Mouse (Mus musculus): ENCODE measurements around the gene Mapk12. TPM values are rescaled to one million over a fixed set of nuclear protein-coding genes. Genes with fewer than 3 reads are reported as not detected.

The Mapk12 gene
- polyA plus RNA-seq, 1 experiment from 2014 or later, result 1.5 TPM

- H3K27me3 ChIP-seq, result peaks cover 86% of the 10 kb centered on the region
- no peak overlapping the region for H3K4me3 ChIP-seq (replicated peaks)
- no peak for ATAC-seq (ENCODE audit: low read depth)
- no peak for DNase-seq
- peaks cover 30% of the 10 kb centered on the region for H3K4me1 ChIP-seq (replicated peaks)
- no peak overlapping the region for H3K9ac ChIP-seq
- H3K4me2 ChIP-seq, result no peak overlapping the region
- no peaks in the 10 kb centered on the region for H3K9me3 ChIP-seq (replicated peaks)
- H3K27ac ChIP-seq, result no peak overlapping the region
- WGBS (ENCODE audit: insufficient replicate concordance), result 17% methylated on average over 10 of the region's 10 CpGs
- no peaks in the 10 kb centered on the region for H3K36me3 ChIP-seq
Measured at GRCm38 (mm10) chr15:89147456-89147855, 7.0 kb upstream of the Mapk12 start.

- no peak for ATAC-seq (ENCODE audit: low read depth)
- Histone ChIP-seq H3K9me3 (replicated peaks) (no peaks in the 10 kb centered on the region), H3K4me2 (peak overlapping the region; percentile 33), H3K27ac (no peak overlapping the region), H3K4me3 (replicated peaks) (no peak overlapping the region), H3K36me3 (no peaks in the 10 kb centered on the region), H3K4me1 (replicated peaks) (peaks cover 30% of the 10 kb centered on the region), H3K9ac (no peak overlapping the region), H3K27me3 (peaks cover 90% of the 10 kb centered on the region)
- no peak for DNase-seq
- WGBS (ENCODE audit: insufficient replicate concordance), result 5% methylated on average over 14 of the region's 16 CpGs
Measured at GRCm38 (mm10) chr15:89147024-89147423, 6.5 kb upstream of the Mapk12 start.

- Histone ChIP-seq H3K9me3 (replicated peaks) (no peaks in the 10 kb centered on the region), H3K36me3 (no peaks in the 10 kb centered on the region), H3K27me3 (peaks cover 95% of the 10 kb centered on the region), H3K9ac (no peak overlapping the region), H3K4me1 (replicated peaks) (peaks cover 30% of the 10 kb centered on the region), H3K4me3 (replicated peaks) (no peak overlapping the region), H3K27ac (no peak overlapping the region), H3K4me2 (peak overlapping the region; percentile 33)
- DNase-seq (no peak), ATAC-seq (ENCODE audit: low read depth) (0 out of 2 replicates have a peak, but pooled peaks have one; percentile 22)
- 4% methylated on average over 27 of the region's 27 CpGs for WGBS (ENCODE audit: insufficient replicate concordance)
Measured at GRCm38 (mm10) chr15:89146537-89146936, 6.0 kb upstream of the Mapk12 start.

GRCm38 (mm10) chr15:89145813-89146350 is 5.4 kb upstream of the Mapk12 start:
- Histone ChIP-seq H3K27ac (no peak overlapping the region), H3K4me2 (no peak overlapping the region; the same call in 1 of the 2 replicates), H3K4me3 (replicated peaks) (no peak overlapping the region), H3K9me3 (replicated peaks) (no peaks in the 10 kb centered on the region), H3K36me3 (no peaks in the 10 kb centered on the region), H3K4me1 (replicated peaks) (peaks cover 31% of the 10 kb centered on the region), H3K9ac (no peak overlapping the region), H3K27me3 (peaks cover 100% of the 10 kb centered on the region)
- WGBS (ENCODE audit: insufficient replicate concordance), result 62% methylated on average over 24 of the region's 24 CpGs
- ATAC-seq (ENCODE audit: low read depth) (no peak), DNase-seq (no peak)

- no peak overlapping the region for H3K9ac ChIP-seq
- H3K4me2 ChIP-seq, result no peak overlapping the region
- 54% methylated on average over 11 of the region's 11 CpGs for WGBS (ENCODE audit: insufficient replicate concordance)
Measured at GRCm38 (mm10) chr15:89144965-89145364, 4.5 kb upstream of the Mapk12 start.

GRCm38 (mm10) chr15:89143134-89143533 is 2.6 kb upstream of the Mapk12 start:
- H3K9ac ChIP-seq, result no peak overlapping the region
- H3K4me1 ChIP-seq (replicated peaks), result peaks cover 23% of the 10 kb centered on the region
- no peak overlapping the region for H3K27ac ChIP-seq
- H3K4me3 ChIP-seq (replicated peaks), result no peak overlapping the region
- H3K27me3 ChIP-seq, result peaks cover 100% of the 10 kb centered on the region
- H3K36me3 ChIP-seq, result no peaks in the 10 kb centered on the region
- no peak overlapping the region for H3K4me2 ChIP-seq
- WGBS (ENCODE audit: insufficient replicate concordance), result 40% methylated on average over 2 of the region's 2 CpGs
- H3K9me3 ChIP-seq (replicated peaks), result no peaks in the 10 kb centered on the region
- ATAC-seq (ENCODE audit: low read depth) (no peak), DNase-seq (no peak)

More at GRCm38 (mm10) chr15:89144965-89145364, 4.5 kb upstream of the Mapk12 start:
- peaks cover 100% of the 10 kb centered on the region for H3K27me3 ChIP-seq
- ATAC-seq (ENCODE audit: low read depth), result no peak
- no peak overlapping the region for H3K4me3 ChIP-seq (replicated peaks)
- no peaks in the 10 kb centered on the region for H3K36me3 ChIP-seq
- no peak for DNase-seq
- H3K27ac ChIP-seq, result no peak overlapping the region
- H3K9me3 ChIP-seq (replicated peaks), result no peaks in the 10 kb centered on the region
- peaks cover 39% of the 10 kb centered on the region for H3K4me1 ChIP-seq (replicated peaks)

GRCm38 (mm10) chr15:89141905-89142304 is 1.4 kb upstream of the Mapk12 start:
- H3K27me3 ChIP-seq, result peaks cover 98% of the 10 kb centered on the region
- no peak overlapping the region for H3K27ac ChIP-seq
- H3K4me1 ChIP-seq (replicated peaks), result peaks cover 20% of the 10 kb centered on the region
- 17% methylated on average over 4 of the region's 4 CpGs for WGBS (ENCODE audit: insufficient replicate concordance)
- no peak for ATAC-seq (ENCODE audit: low read depth)
- no peak overlapping the region for H3K4me2 ChIP-seq
- H3K4me3 ChIP-seq (replicated peaks), result no peak overlapping the region
- H3K36me3 ChIP-seq, result no peaks in the 10 kb centered on the region
- H3K9me3 ChIP-seq (replicated peaks), result no peaks in the 10 kb centered on the region
- DNase-seq, result no peak
- H3K9ac ChIP-seq, result no peak overlapping the region

- Histone ChIP-seq H3K4me3 (replicated peaks) (no peak overlapping the region), H3K9me3 (replicated peaks) (no peaks in the 10 kb centered on the region), H3K27me3 (peaks cover 98% of the 10 kb centered on the region), H3K4me1 (replicated peaks) (peaks cover 16% of the 10 kb centered on the region), H3K4me2 (no peak overlapping the region), H3K27ac (no peak overlapping the region), H3K9ac (no peak overlapping the region), H3K36me3 (no peaks in the 10 kb centered on the region)
- ATAC-seq (ENCODE audit: low read depth), result no peak
- WGBS (ENCODE audit: insufficient replicate concordance), result 22% methylated on average over 5 of the region's 5 CpGs
- DNase-seq, result no peak
Measured at GRCm38 (mm10) chr15:89141443-89141842, 940 bp upstream of the Mapk12 start.

- H3K27me3 ChIP-seq, result peaks cover 98% of the 10 kb centered on the region
- peak overlapping the region; percentile 47 for H3K4me3 ChIP-seq (replicated peaks)
- H3K9me3 ChIP-seq (replicated peaks), result no peaks in the 10 kb centered on the region
- H3K4me2 ChIP-seq, result peak overlapping the region; percentile 59
- peak overlapping the region; percentile 29; the same call in 1 of the 2 replicates for H3K9ac ChIP-seq
- 1% methylated on average over 53 of the region's 53 CpGs for WGBS (ENCODE audit: insufficient replicate concordance)
- DNase-seq (no peak), ATAC-seq (ENCODE audit: low read depth) (0 out of 2 replicates have a peak, but pooled peaks have one; percentile 4)
- H3K27ac ChIP-seq, result no peak overlapping the region
- no peaks in the 10 kb centered on the region for H3K36me3 ChIP-seq
- peaks cover 12% of the 10 kb centered on the region; the same call in 1 of the 2 replicates for H3K4me1 ChIP-seq (replicated peaks)
Measured at GRCm38 (mm10) chr15:89140048-89140658, 350 bp downstream of the Mapk12 start.

GRCm38 (mm10) chr15:89138531-89138930 is 2.0 kb downstream of the Mapk12 start:
- no peak for DNase-seq
- Histone ChIP-seq H3K27ac (no peak overlapping the region), H3K4me2 (no peak overlapping the region), H3K4me1 (replicated peaks) (peaks cover 12% of the 10 kb centered on the region; the same call in 1 of the 2 replicates), H3K4me3 (replicated peaks) (no peak overlapping the region), H3K9ac (no peak overlapping the region), H3K9me3 (replicated peaks) (no peaks in the 10 kb centered on the region), H3K36me3 (no peaks in the 10 kb centered on the region), H3K27me3 (peaks cover 90% of the 10 kb centered on the region)
- whole genome bisulfite sequencing (ENCODE audit: insufficient replicate concordance), result 61% methylated on average over 6 of the region's 6 CpGs
- no peak for ATAC-seq (ENCODE audit: low read depth)

- WGBS (ENCODE audit: insufficient replicate concordance), result 57% methylated on average over 7 of the region's 7 CpGs
Measured at GRCm38 (mm10) chr15:89138046-89138405, 2.5 kb downstream of the Mapk12 start.

More at GRCm38 (mm10) chr15:89138046-89138405, 2.5 kb downstream of the Mapk12 start:
- no peaks in the 10 kb centered on the region for H3K36me3 ChIP-seq
- H3K9ac ChIP-seq, result no peak overlapping the region
- H3K27me3 ChIP-seq, result peaks cover 86% of the 10 kb centered on the region
- H3K4me1 ChIP-seq (replicated peaks), result peaks cover 12% of the 10 kb centered on the region; the same call in 1 of the 2 replicates
- H3K27ac ChIP-seq, result no peak overlapping the region
- no peaks in the 10 kb centered on the region for H3K9me3 ChIP-seq (replicated peaks)
- no peak for DNase-seq
- no peak overlapping the region for H3K4me2 ChIP-seq
- H3K4me3 ChIP-seq (replicated peaks), result no peak overlapping the region
- no peak for ATAC-seq (ENCODE audit: low read depth)

All from liver, embryonic 13.5 days (tissue).